Mouse (Mus musculus): ENCODE results near the gene Csf2. TPM values are rescaled to one million over a fixed set of nuclear protein-coding genes. Genes with fewer than 3 reads are reported as not detected.

Gene Csf2
- polyA plus RNA-seq, 1 experiment from 2014 or later, result not detected

DNA sequence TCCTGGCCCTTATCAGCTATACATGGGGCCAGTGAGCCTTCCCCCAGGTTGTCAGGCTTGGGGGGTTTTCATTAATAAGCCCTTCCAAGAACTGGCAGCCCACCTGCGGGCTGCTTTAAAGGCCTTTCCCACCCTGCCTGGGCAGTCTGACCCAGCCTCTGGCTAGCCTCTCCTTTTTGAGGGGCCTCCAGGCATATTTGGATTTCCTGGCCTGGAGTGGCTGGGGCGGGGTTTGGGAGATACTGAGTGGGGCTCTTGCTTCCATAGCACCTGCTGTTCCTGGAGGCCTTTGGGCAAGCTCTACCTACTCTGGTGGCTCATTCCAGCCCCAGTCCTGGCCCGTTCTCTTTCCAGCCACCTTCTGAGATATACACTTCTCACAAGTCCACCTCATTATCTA lies 281 bp upstream of the Csf2 start:
- no peak overlapping the region for H3K4me3 ChIP-seq (ENCODE audit: low read depth, low read length)
- H3K36me3 ChIP-seq (ENCODE audit: control insufficient read depth, insufficient read depth, low read length), result no peaks in the 10 kb centered on the region
- H3K9me3 ChIP-seq (replicated peaks; ENCODE audit: control insufficient read depth, low read length), result no peaks in the 10 kb centered on the region
- H3K27ac ChIP-seq (ENCODE audit: low read depth, low read length), result no peak overlapping the region
- H3K4me1 ChIP-seq (ENCODE audit: control insufficient read depth, insufficient read depth, low read length), result no peaks in the 10 kb centered on the region
- ATAC-seq, result no peak
- 83% methylated on average over 3 of the region's 3 CpGs for WGBS
- no peak overlapping the region for H3K9ac ChIP-seq (ENCODE audit: low read length)
- no peak for DNase-seq (ENCODE audit: low spot score)
- H3K4me2 ChIP-seq (ENCODE audit: low read length), result no peak overlapping the region
- H3K27me3 ChIP-seq (replicated peaks; ENCODE audit: control insufficient read depth, insufficient read depth, low read length), result no peaks in the 10 kb centered on the region

DNA sequence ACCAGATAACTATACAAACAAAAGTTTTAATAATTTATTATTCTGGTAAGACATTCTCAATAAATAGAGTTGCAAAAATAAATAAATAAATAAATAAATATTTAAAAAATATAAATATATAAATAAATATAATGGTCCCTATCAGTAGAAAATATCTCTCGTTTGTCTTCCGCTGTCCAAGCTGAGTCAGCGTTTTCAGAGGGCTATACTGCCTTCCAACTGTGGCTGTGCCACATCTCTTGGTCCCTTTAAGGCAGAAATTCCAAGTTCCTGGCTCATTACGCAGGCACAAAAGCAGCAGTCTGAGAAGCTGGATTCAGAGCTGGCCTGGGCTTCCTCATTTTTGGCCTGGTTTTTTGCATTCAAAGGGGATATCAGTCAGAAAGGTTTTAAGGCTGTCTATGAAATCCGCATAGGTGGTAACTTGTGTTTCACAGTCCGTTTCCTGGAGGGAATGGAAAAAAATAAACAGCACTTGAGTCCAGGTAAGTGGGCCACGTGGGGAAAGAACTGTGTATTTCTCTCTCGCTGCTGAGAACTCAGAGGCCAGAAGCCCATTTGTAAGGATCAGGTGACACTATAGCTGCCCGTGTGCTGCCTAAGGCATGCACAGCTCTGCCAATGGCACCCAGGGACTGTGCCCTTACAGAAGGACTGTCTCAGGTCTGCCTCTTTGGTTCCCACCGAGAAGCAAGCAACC lies 2.1 kb downstream of the Csf2 start:
- H3K36me3 ChIP-seq (ENCODE audit: control insufficient read depth, insufficient read depth, low read length), result no peaks in the 10 kb centered on the region
- H3K9me3 ChIP-seq (replicated peaks; ENCODE audit: control insufficient read depth, low read length), result no peaks in the 10 kb centered on the region
- DNase-seq (ENCODE audit: low spot score) (peak; percentile 15), ATAC-seq (no peak)
- H3K4me1 ChIP-seq (ENCODE audit: control insufficient read depth, insufficient read depth, low read length), result no peaks in the 10 kb centered on the region
- H3K9ac ChIP-seq (ENCODE audit: low read length), result no peak overlapping the region
- no peak overlapping the region for H3K27ac ChIP-seq (ENCODE audit: low read depth, low read length)
- 81% methylated on average over 10 of the region's 10 CpGs for WGBS
- H3K27me3 ChIP-seq (replicated peaks; ENCODE audit: control insufficient read depth, insufficient read depth, low read length), result no peaks in the 10 kb centered on the region
- H3K4me2 ChIP-seq (ENCODE audit: low read length), result no peak overlapping the region
- H3K4me3 ChIP-seq (ENCODE audit: low read depth, low read length), result no peak overlapping the region

DNA sequence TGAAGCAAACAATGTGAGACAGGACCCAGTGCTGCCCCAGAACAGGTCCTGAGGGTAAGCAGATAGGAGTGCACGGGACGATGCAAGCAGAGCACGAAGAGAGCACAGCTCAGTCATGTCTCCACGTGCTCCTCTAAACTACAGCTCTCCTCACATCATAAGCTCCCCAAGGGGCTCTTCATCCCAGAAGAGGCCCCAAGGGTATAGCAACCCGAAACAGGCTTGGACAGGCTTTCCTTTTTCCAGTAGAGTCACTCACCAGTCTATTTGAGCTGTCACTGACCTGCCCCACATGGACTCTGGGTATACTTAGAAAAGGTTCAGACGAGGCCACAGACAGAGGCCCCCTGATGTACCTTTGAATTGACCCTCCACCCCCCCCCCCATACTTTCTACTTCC lies 5.0 kb downstream of the Csf2 start:
- DNase-seq (ENCODE audit: low spot score), result no peak
- no peaks in the 10 kb centered on the region for H3K9me3 ChIP-seq (replicated peaks; ENCODE audit: control insufficient read depth, low read length)
- no peak overlapping the region for H3K4me3 ChIP-seq (ENCODE audit: low read depth, low read length)
- no peaks in the 10 kb centered on the region for H3K27me3 ChIP-seq (replicated peaks; ENCODE audit: control insufficient read depth, insufficient read depth, low read length)
- H3K27ac ChIP-seq (ENCODE audit: low read depth, low read length), result no peak overlapping the region
- 79% methylated on average over 6 of the region's 6 CpGs for WGBS
- no peak overlapping the region for H3K4me2 ChIP-seq (ENCODE audit: low read length)
- H3K4me1 ChIP-seq (ENCODE audit: control insufficient read depth, insufficient read depth, low read length), result no peaks in the 10 kb centered on the region
- ATAC-seq, result no peak
- H3K9ac ChIP-seq (ENCODE audit: low read length), result no peak overlapping the region
- H3K36me3 ChIP-seq (ENCODE audit: control insufficient read depth, insufficient read depth, low read length), result no peaks in the 10 kb centered on the region

DNA sequence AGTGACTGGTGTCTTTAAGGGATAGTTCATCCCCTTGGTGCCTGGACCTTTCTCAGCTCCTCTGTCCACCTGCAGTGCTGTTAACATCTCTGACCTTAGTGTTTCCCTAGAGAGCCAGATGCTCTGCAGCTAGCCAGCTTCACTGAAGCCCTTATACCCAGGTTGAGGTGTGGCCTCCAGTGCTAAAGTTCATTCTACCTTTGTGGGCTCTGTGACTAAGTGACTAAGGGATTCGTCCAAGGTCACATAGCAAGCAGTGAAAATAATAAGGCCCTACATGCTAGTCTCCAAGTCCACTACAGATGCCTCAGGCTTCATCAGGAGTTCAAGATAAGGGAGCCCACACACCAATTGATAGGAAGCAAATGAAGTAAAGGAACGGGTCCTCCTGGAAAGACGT lies 7.0 kb downstream of the Csf2 start:
- H3K36me3 ChIP-seq (ENCODE audit: control insufficient read depth, insufficient read depth, low read length), result no peaks in the 10 kb centered on the region
- ATAC-seq, result no peak
- no peaks in the 10 kb centered on the region for H3K27me3 ChIP-seq (replicated peaks; ENCODE audit: control insufficient read depth, insufficient read depth, low read length)
- H3K9ac ChIP-seq (ENCODE audit: low read length), result no peak overlapping the region
- H3K4me2 ChIP-seq (ENCODE audit: low read length), result no peak overlapping the region
- H3K4me1 ChIP-seq (ENCODE audit: control insufficient read depth, insufficient read depth, low read length), result no peaks in the 10 kb centered on the region
- H3K27ac ChIP-seq (ENCODE audit: low read depth, low read length), result no peak overlapping the region
- no peak overlapping the region for H3K4me3 ChIP-seq (ENCODE audit: low read depth, low read length)
- DNase-seq (ENCODE audit: low spot score), result no peak
- WGBS, result 90% methylated on average over 3 of the region's 3 CpGs
- no peaks in the 10 kb centered on the region for H3K9me3 ChIP-seq (replicated peaks; ENCODE audit: control insufficient read depth, low read length)

DNA sequence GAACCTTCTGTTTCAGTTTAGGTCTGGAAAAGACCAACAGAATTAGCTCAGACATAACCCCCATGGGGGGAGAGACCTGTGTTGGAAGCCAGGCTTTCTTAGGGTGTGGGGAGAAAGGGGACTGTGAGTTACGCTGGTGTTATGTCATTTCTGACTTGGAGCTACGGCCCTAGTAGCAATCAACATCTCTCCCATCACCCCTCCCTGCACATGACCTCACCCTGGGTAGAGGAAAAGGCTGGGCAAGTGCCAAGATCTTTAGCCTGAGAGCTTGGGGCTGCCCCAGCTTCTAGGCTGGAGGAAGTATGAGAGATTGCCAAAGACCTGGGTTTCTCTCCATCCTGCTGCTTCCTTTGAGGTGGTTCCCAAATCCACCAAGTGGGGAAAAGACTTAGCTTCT lies 12.5 kb downstream of the Csf2 start:
- Histone ChIP-seq H3K4me3 (ENCODE audit: low read depth, low read length) (no peak overlapping the region), H3K27me3 (replicated peaks; ENCODE audit: control insufficient read depth, insufficient read depth, low read length) (no peaks in the 10 kb centered on the region), H3K9me3 (replicated peaks; ENCODE audit: control insufficient read depth, low read length) (no peaks in the 10 kb centered on the region), H3K9ac (ENCODE audit: low read length) (no peak overlapping the region), H3K4me2 (ENCODE audit: low read length) (no peak overlapping the region), H3K27ac (ENCODE audit: low read depth, low read length) (no peak overlapping the region), H3K4me1 (ENCODE audit: control insufficient read depth, insufficient read depth, low read length) (no peaks in the 10 kb centered on the region), H3K36me3 (ENCODE audit: control insufficient read depth, insufficient read depth, low read length) (no peaks in the 10 kb centered on the region)
- ATAC-seq (no peak), DNase-seq (ENCODE audit: low spot score) (no peak)
- 80% methylated on average over 2 of the region's 2 CpGs for WGBS

DNA sequence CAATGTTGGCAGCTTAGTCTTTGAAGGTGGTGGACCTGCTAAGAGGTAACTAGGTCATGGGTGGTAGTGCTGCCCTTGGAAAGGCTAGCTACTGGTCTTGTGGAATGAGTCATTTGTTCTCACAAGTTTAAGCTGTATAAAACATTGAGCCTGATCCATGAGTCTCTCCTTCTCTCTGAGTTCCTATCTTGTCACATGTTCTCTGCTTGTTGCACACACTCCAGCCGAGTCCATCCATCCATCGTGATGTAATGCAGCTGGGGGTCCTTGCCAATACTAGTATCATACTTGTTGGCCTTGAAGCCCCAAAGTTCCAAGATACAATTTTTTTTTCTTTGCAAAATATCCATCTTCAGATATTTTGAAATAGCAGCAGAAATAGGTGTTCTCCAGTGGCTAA lies 22.0 kb downstream of the Csf2 start:
- H3K4me3 ChIP-seq (ENCODE audit: low read depth, low read length), result no peak overlapping the region
- no peak overlapping the region for H3K9ac ChIP-seq (ENCODE audit: low read length)
- no peaks in the 10 kb centered on the region for H3K27me3 ChIP-seq (replicated peaks; ENCODE audit: control insufficient read depth, insufficient read depth, low read length)

DNA sequence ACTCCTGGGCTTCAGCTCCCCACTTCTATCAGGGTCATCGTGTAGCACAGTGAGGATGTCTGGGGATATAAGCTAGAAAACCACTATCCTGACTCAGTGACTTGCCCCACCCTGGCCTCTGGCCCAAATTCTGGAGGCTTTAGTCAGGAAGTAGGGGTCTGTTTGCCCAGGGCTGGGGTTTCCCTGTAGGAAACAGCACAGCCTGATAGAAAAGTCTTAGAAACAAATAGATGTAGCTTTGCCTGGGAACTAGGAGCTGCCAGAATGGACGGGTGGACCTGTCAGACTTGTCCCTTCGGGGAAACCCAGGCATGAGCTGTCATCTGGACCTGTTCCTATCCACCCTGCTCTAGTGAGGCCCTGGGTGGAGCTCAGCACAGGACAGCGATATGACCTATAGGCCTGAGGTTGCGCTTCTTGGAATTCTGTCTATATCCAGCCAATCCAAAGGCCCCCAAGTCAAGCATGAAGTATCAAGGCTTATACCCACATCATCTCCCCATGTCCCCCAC lies 24.9 kb downstream of the Csf2 start:
- no peak overlapping the region for H3K4me3 ChIP-seq (ENCODE audit: low read depth, low read length)
- no peaks in the 10 kb centered on the region for H3K4me1 ChIP-seq (ENCODE audit: control insufficient read depth, insufficient read depth, low read length)
- DNase-seq (ENCODE audit: low spot score) (no peak), ATAC-seq (no peak)
- H3K27ac ChIP-seq (ENCODE audit: low read depth, low read length), result no peak overlapping the region
- H3K4me2 ChIP-seq (ENCODE audit: low read length), result no peak overlapping the region
- H3K9ac ChIP-seq (ENCODE audit: low read length), result no peak overlapping the region
- 87% methylated on average over 5 of the region's 5 CpGs for WGBS
- no peaks in the 10 kb centered on the region for H3K27me3 ChIP-seq (replicated peaks; ENCODE audit: control insufficient read depth, insufficient read depth, low read length)
- H3K36me3 ChIP-seq (ENCODE audit: control insufficient read depth, insufficient read depth, low read length), result no peaks in the 10 kb centered on the region
- no peaks in the 10 kb centered on the region for H3K9me3 ChIP-seq (replicated peaks; ENCODE audit: control insufficient read depth, low read length)

More for the DNA sequence above, 22.0 kb downstream of the Csf2 start:
- Histone ChIP-seq H3K36me3 (ENCODE audit: control insufficient read depth, insufficient read depth, low read length) (no peaks in the 10 kb centered on the region), H3K4me2 (ENCODE audit: low read length) (no peak overlapping the region), H3K4me1 (ENCODE audit: control insufficient read depth, insufficient read depth, low read length) (no peaks in the 10 kb centered on the region), H3K9me3 (replicated peaks; ENCODE audit: control insufficient read depth, low read length) (no peaks in the 10 kb centered on the region), H3K27ac (ENCODE audit: low read depth, low read length) (no peak overlapping the region)
- no peak for DNase-seq (ENCODE audit: low spot score)
- WGBS, result 96% methylated on average over 2 of the region's 2 CpGs
- ATAC-seq, result no peak

DNA sequence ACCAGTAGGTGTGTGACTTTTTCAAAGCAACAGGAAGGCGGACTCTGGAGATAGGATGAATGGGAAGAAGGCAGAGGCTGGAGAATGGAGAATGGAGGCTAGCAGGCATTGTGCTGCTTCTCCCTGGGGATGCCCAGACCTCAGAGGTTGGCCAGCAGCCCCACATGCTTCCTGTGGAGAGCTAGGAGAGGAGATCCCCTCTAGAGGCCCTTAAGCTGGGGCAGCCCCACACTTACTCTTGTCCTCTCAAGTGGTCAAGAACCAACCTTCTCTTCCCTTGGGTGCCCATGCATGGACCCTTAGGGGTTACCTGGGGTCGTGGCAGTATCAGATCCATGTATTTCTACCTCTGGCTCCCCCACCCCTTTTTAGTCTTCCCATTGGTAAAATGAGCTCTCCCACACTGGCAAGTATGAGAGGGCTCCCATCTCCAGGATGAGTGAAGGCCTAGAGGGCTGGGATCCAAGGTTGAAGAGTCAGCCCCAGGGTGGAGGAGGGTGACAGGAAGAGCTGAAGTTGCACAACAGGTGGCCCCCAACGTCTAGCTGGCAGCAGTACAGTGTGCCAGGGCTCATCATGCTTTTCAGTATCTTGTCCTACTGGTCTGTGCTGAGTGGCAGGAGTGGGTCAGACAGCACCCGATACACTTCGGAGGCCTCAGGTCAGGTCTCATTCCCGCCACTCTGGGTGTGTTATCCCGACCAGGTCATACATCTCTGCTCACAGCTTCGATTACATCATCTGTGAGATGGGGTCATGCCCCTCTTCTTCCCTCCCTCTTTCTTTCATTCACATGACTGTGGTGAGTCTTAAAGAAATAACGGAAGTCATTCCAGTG lies 25.6 kb downstream of the Csf2 start:
- no peak for DNase-seq (ENCODE audit: low spot score)
- Histone ChIP-seq H3K4me3 (ENCODE audit: low read depth, low read length) (no peak overlapping the region), H3K27me3 (replicated peaks; ENCODE audit: control insufficient read depth, insufficient read depth, low read length) (no peaks in the 10 kb centered on the region), H3K4me2 (ENCODE audit: low read length) (no peak overlapping the region), H3K9ac (ENCODE audit: low read length) (no peak overlapping the region), H3K27ac (ENCODE audit: low read depth, low read length) (no peak overlapping the region), H3K36me3 (ENCODE audit: control insufficient read depth, insufficient read depth, low read length) (no peaks in the 10 kb centered on the region), H3K9me3 (replicated peaks; ENCODE audit: control insufficient read depth, low read length) (no peaks in the 10 kb centered on the region), H3K4me1 (ENCODE audit: control insufficient read depth, insufficient read depth, low read length) (no peaks in the 10 kb centered on the region)
- whole genome bisulfite sequencing, result 89% methylated on average over 9 of the region's 9 CpGs
- ATAC-seq, result no peak
